Mouse (Mus musculus): ENCODE measurements around the gene Adarb1. TPM values are rescaled to one million over a fixed set of nuclear protein-coding genes. Genes with fewer than 3 reads are reported as not detected.

The Adarb1 gene
- total RNA-seq, 2 experiments from 2014 or later = 6.6 to 8.9 TPM

DNA sequence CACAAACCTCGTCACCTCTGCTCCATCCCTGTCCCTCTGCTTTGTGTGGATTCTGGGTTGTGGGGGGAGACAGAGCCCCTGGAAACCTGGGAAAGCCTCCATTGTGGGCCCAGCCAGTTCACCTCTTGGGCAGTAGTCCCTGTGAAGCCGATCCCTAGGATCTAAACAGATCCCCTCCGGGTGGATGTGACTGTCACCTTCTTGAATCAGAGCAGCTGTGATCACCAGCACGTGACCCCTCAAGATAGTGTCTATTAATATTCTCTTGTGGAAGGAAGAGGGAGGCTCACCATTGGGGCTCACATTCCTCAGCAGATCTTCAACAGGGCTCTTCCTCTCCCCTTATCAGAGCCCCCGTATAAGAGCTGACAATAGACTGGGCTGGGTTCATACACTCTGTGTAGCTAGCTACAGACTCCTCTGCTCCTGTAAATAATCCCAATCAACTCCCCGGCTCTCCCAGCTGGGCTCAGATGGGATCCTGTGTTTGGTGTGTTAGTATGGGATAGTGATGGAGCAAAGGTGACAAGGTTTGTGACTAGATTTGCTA is 30.7 kb upstream of the Adarb1 start:
- H3K4me3 ChIP-seq = peak overlapping the region; percentile 58
- TF ChIP-seq CTCF (IDR thresholded peaks at IDR 0.05) = no peak
- intact Hi-C loops (cut with DNase I) = no loop called here

GRCm38 (mm10) chr10:77448209-77448608 is 30.1 kb upstream of the Adarb1 start:
- H3K4me3 ChIP-seq = no peak overlapping the region
- no peak for DNase-seq
- H3K27ac ChIP-seq = peak overlapping the region; percentile 57
- TF ChIP-seq CTCF (IDR thresholded peaks at IDR 0.05) = no peak
- intact Hi-C loops (cut with DNase I) = no loop called here

More for the DNA sequence above, 30.7 kb upstream of the Adarb1 start:
- no peak for DNase-seq
- peak overlapping the region; percentile 57 for H3K27ac ChIP-seq

DNA sequence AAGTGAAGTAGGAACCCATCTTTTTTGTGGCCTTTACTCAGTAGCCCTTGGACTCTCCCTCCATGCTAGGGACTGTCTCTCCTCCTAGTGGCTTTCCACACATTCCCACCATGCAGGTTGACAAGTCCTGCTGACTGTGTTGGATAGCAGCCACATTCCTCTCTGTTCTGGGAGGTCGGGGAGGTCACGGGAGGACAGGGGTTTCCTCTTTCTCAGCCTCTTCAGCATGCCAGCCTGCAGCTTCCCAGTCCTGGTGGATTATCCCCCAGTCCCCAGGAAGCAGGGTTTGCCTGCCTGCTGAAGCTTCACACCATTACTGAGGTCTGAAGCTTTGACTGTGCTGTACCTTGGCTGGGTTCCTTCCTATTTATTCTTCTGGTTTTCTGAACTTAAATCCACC is 29.7 kb upstream of the Adarb1 start:
- intact Hi-C loops (cut with DNase I) = no loop called here
- no peak for TF ChIP-seq CTCF (IDR thresholded peaks at IDR 0.05)
- H3K4me3 ChIP-seq = no peak overlapping the region
- no peak for DNase-seq
- 0 out of 2 replicates have a peak overlapping the region, but pooled peaks have one; percentile 8 for H3K27ac ChIP-seq

GRCm38 (mm10) chr10:77442250-77442649 is 24.2 kb upstream of the Adarb1 start:
- intact Hi-C loops (cut with DNase I) = no loop called here
- DNase-seq = no peak

GRCm38 (mm10) chr10:77441812-77442211 is 23.7 kb upstream of the Adarb1 start:
- Histone ChIP-seq H3K4me3 (no peak overlapping the region; the same call in 1 of the 2 replicates), H3K27ac (peak overlapping the region; percentile 86)
- intact Hi-C loops (cut with DNase I) = no loop called here
- no peak for TF ChIP-seq CTCF (IDR thresholded peaks at IDR 0.05)
- peak; percentile 61 for DNase-seq

More at GRCm38 (mm10) chr10:77442250-77442649, 24.2 kb upstream of the Adarb1 start:
- TF ChIP-seq CTCF (IDR thresholded peaks at IDR 0.05) = no peak
- Histone ChIP-seq H3K27ac (peak overlapping the region; percentile 86), H3K4me3 (no peak overlapping the region)

GRCm38 (mm10) chr10:77440841-77441755 is 23.0 kb upstream of the Adarb1 start:
- peak overlapping the region; percentile 86 for H3K27ac ChIP-seq
- TF ChIP-seq CTCF (IDR thresholded peaks at IDR 0.05) = 0 out of 2 replicates have a peak, but pooled peaks have one; percentile 3
- DNase-seq = peak; percentile 82
- intact Hi-C loops (cut with DNase I) = no loop called here
- peak overlapping the region; percentile 58 for H3K4me3 ChIP-seq

DNA sequence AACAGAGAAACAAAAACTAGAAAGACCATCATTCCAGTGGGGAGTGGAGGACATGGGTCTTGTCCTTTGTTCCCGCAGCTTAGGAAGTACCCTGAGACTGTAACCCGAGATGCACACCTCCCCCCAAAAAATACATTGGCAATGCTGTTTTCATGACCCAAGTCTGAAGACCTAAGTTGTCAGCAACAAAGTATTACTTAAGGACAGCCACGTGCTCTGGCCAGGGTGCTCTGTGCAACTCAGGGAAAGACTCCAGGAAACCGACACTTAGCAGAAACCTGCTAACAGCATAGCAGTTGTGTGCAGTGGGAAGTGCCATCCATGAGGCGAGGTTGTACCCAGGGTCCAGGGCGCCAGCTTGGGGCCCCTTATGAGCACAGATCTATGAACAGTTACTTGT is 22.2 kb upstream of the Adarb1 start:
- H3K27ac ChIP-seq = peak overlapping the region; percentile 86
- DNase-seq = peak; percentile 51
- TF ChIP-seq CTCF (IDR thresholded peaks at IDR 0.05) = no peak
- intact Hi-C loops (cut with DNase I) = no loop called here
- H3K4me3 ChIP-seq = peak overlapping the region; percentile 58

- no peak for TF ChIP-seq CTCF (IDR thresholded peaks at IDR 0.05)
- no peak for DNase-seq
- 0 out of 2 replicates have a peak overlapping the region, but pooled peaks have one; percentile 28 for H3K27ac ChIP-seq
- H3K4me3 ChIP-seq = no peak overlapping the region
- intact Hi-C loops (cut with DNase I) = no loop called here
These were observed 21.0 kb upstream of the Adarb1 start for GRCm38 (mm10) chr10:77439026-77439425.

DNA sequence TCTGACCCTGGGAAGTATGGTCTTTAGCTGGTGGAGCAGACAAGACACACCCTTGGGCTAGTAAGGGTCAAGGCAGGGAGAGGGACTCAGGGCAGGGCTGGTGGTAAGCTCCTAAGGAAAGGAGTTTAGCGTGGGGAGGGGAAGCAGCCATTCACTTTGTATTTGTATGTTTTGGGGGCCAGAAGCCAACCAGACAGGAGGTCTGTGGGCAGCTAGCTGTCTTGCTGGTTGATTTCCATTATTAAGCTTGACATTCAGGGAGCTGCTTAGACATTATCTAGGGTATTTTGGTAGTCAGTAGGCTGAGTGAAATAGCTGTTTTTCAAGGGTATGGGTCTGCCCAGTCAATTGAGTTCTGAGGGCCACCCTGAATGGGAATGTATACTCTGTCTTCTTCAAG is 20.0 kb upstream of the Adarb1 start:
- no peak overlapping the region for H3K27ac ChIP-seq
- intact Hi-C loops (cut with DNase I) = no loop called here
- no peak for TF ChIP-seq CTCF (IDR thresholded peaks at IDR 0.05)
- H3K4me3 ChIP-seq = no peak overlapping the region
- DNase-seq = no peak

GRCm38 (mm10) chr10:77435343-77435742 is 17.3 kb upstream of the Adarb1 start:
- intact Hi-C loops (cut with DNase I) = loop anchor here (2.0 kb wide), 1 partner anchor 73 kb away; no protein-coding TSS in a partner anchor
- no peak for DNase-seq
- TF ChIP-seq CTCF (IDR thresholded peaks at IDR 0.05) = no peak
- peak overlapping the region; percentile 83 for H3K27ac ChIP-seq
- H3K4me3 ChIP-seq = peak overlapping the region; percentile 55; the same call in 1 of the 2 replicates

GRCm38 (mm10) chr10:77434457-77435151 is 16.5 kb upstream of the Adarb1 start:
- Histone ChIP-seq H3K27ac (peak overlapping the region; percentile 83), H3K4me3 (peak overlapping the region; percentile 55)
- intact Hi-C loops (cut with DNase I) = loop anchor here (2.0 kb wide), 1 partner anchor 74 kb away; no protein-coding TSS in a partner anchor
- peak; percentile 76 for DNase-seq
- TF ChIP-seq CTCF (IDR thresholded peaks at IDR 0.05) = no peak

- no peak for TF ChIP-seq CTCF (IDR thresholded peaks at IDR 0.05)
- intact Hi-C loops (cut with DNase I) = loop anchor here (2.0 kb wide), 1 partner anchor 75 kb away; no protein-coding TSS in a partner anchor
- Histone ChIP-seq H3K27ac (peak overlapping the region; percentile 83), H3K4me3 (peak overlapping the region; percentile 55)
- no peak for DNase-seq
These were observed 16.0 kb upstream of the Adarb1 start for GRCm38 (mm10) chr10:77434076-77434456.
